Mouse (Mus musculus) ES-E14 (cell line): Measurements from ENCODE around the gene Hspb6. TPM values are rescaled to one million over a fixed set of nuclear protein-coding genes. Genes with fewer than 3 reads are reported as not detected.

Experiments used
- DNase-seq: peaks from one replicate; pipeline ENCODE4 v3.0.0-alpha.2; 2013; ENCODE audit warnings: low read depth, low spot score
- H3K27ac ChIP-seq: 2 replicates; pipeline ENCODE4 v1.5.1; 2012; ENCODE audit warnings: low read depth, mild to moderate bottlenecking, low read length, moderate library complexity, mixed read lengths; ENCODE audit not compliant: poor library complexity, insufficient read depth, severe bottlenecking
- H3K36me3 ChIP-seq: 2 replicates; pipeline ENCODE4 v1.6.1; 2012; ENCODE audit warnings: mild to moderate bottlenecking, low read length, moderate library complexity, mixed read lengths; ENCODE audit not compliant: control insufficient read depth, poor library complexity, insufficient read depth, severe bottlenecking
- H3K4me1 ChIP-seq, 2 experiments: fragments of 150-350 bp in 1 of 2; sonication (generic) in 1 of 2; 2 replicates each; pipeline ENCODE4 v1.6.1; 2012; ENCODE audit warnings: low read length in 2 of 2, mild to moderate bottlenecking in 1 of 2, mixed read lengths in 1 of 2; ENCODE audit not compliant: control insufficient read depth in 2 of 2, insufficient read depth in 2 of 2, poor library complexity in 1 of 2
- H3K4me3 ChIP-seq, 2 experiments: fragments of 150-350 bp in 1 of 2; sonication (generic) in 1 of 2; 2 replicates each; pipeline ENCODE4 v1.5.1; 2012; ENCODE audit warnings: low read length in 2 of 2, low read depth in 1 of 2, mild to moderate bottlenecking in 1 of 2, mixed read lengths in 1 of 2; ENCODE audit not compliant: insufficient read depth in 1 of 2, poor library complexity in 1 of 2, severe bottlenecking in 1 of 2
- H3K9ac ChIP-seq: 2 replicates; pipeline ENCODE4 v1.6.1; 2012; ENCODE audit warnings: low read depth, mild to moderate bottlenecking, low read length, mixed read lengths; ENCODE audit not compliant: poor library complexity, insufficient read depth, severe bottlenecking
- H3K9me3 ChIP-seq: fragments of 150-350 bp; sonication (generic); 2 replicates; pipeline ENCODE4 v1.6.1; 2012; ENCODE audit warnings: low read depth, mild to moderate bottlenecking, low read length; ENCODE audit not compliant: control insufficient read depth, insufficient read depth
- CHD2 ChIP-seq: IDR thresholded peaks from 2 replicates; pipeline ENCODE4 v1.6.1; 2014; ENCODE audit warnings: mild to moderate bottlenecking, low read depth, low read length, inconsistent platforms
- HCFC1 ChIP-seq: IDR thresholded peaks from 2 replicates; pipeline ENCODE4 v1.6.1; 2012; ENCODE audit warnings: low read length, inconsistent platforms, borderline replicate concordance; ENCODE audit not compliant: insufficient read depth
- MAFK ChIP-seq: IDR thresholded peaks from 2 replicates; pipeline ENCODE4 v1.6.1; 2014; ENCODE audit warnings: mild to moderate bottlenecking, low read depth, low read length, inconsistent platforms; ENCODE audit not compliant: insufficient read depth
- ZC3H11A ChIP-seq: IDR thresholded peaks from 2 replicates; pipeline ENCODE4 v1.6.1; 2012; ENCODE audit warnings: low read depth, mild to moderate bottlenecking, inconsistent platforms, low read length, borderline replicate concordance
- ZNF384 ChIP-seq: IDR thresholded peaks from 2 replicates; pipeline ENCODE4 v1.6.1; 2012; ENCODE audit warnings: low read depth, low read length, inconsistent platforms
- in situ Hi-C, 2 experiments: fragments of 600-800 bp; cut with MboI; formaldehyde crosslinking; loops; one replicate each; pipeline ENCODE4 v1.15.1; 2025; ENCODE audit warnings: low sequenced_read_pairs in 2 of 2, inconsistent platforms in 1 of 2; ENCODE audit not compliant: unreplicated experiment in 2 of 2
- total RNA-seq: library from RNA; depleted of rRNA; stranded (reverse); fragments of 300-350 nt; gene quantifications from 2 replicates; pipeline ENCODE4 v1.2.3, GENCODE M21; 2012

Gene Hspb6
- total RNA-seq, 1 experiment: 1.6 TPM

- peaks cover 52% of the 10 kb centered on the region for H3K36me3 ChIP-seq
- in situ Hi-C loops: no loop called here
- no peak for DNase-seq
- H3K4me1 ChIP-seq: peaks cover 4 to 19% of the 10 kb centered on the region in 2 experiments; a peak in 3 of 4 replicates
- H3K4me3 ChIP-seq: peak overlapping the region; percentile 82 to 98; a peak in 1 of 4 replicates
- no peaks in the 10 kb centered on the region for H3K9me3 ChIP-seq
- H3K27ac ChIP-seq: no peak overlapping the region
- TF ChIP-seq MAFK (no peak), HCFC1 (no peak), CHD2 (no peak), ZNF384 (no peak), ZC3H11A (no peak)
- peak overlapping the region; percentile 20 for H3K9ac ChIP-seq
Observed at GRCm38 (mm10) chr7:30586455-30587020, 34.6 kb downstream of the Hspb6 start.

- no peaks in the 10 kb centered on the region for H3K9me3 ChIP-seq
- peak overlapping the region; percentile 82 to 98 for H3K4me3 ChIP-seq
- no peak for TF ChIP-seq HCFC1
- TF ChIP-seq MAFK: no peak
- no peak for TF ChIP-seq CHD2
- no peak for TF ChIP-seq ZNF384
- no peak for TF ChIP-seq ZC3H11A
- peaks cover 4 to 25% of the 10 kb centered on the region in 2 experiments; a peak in 3 of 4 replicates for H3K4me1 ChIP-seq
- peak overlapping the region; percentile 91 for H3K27ac ChIP-seq
- peaks cover 37% of the 10 kb centered on the region for H3K36me3 ChIP-seq
- H3K9ac ChIP-seq: peak overlapping the region; percentile 99
- no peak for DNase-seq
- in situ Hi-C loops: no loop called here
Observed at GRCm38 (mm10) chr7:30587842-30588667, 36.1 kb downstream of the Hspb6 start.

DNA sequence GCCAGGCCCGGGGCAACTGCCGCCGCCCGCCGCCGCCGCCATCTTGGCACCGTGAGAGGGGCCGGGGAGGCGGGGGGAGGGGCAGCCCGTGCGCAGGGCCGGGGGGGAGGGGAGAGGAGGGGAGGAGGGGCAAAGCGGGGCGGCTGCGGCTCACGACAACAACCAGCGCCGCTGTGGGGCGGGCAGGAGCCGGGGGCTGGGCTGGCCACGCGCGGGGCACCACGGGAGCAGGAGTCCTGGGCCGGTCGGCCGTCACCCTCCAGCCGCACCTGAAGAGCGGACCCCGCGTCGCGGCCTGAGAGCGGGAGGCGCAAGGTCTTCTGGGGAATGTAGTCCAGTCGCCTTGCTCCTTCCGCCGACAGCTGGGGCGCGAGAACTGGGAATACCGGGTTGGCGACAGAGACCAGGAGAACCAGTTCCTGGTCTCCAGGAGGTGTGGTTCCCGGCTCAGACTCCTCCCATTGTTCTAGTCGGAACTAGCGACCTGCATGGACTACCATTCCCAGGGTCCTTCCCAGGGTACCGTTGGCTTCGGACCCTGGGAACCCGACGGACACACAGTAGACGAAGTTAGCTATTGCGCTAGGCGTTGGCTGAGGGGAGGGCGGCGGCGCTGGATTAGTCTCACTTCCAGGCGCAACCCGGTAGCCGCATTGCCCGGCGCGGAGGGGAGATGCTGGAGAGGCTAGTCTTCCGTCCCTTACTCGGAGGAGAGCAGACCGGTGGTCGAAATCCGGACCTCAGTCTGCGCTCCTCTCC lies 36.9 kb downstream of the Hspb6 start, which contains the start of gene Kmt2b:
Gene Kmt2b, minus strand, starts transcription at position 51 of the 759 bp plus-strand sequence.
- H3K9me3 ChIP-seq: no peaks in the 10 kb centered on the region
- peak within 1 kb of the TSS; percentile 82 to 98 for H3K4me3 ChIP-seq
- peaks cover 4 to 29% of the 10 kb centered on the region in 2 experiments for H3K4me1 ChIP-seq
- DNase-seq: peak; percentile 96
- peaks cover 30% of the 10 kb centered on the region for H3K36me3 ChIP-seq
- peak within 1 kb of the TSS; percentile 99 for H3K9ac ChIP-seq
- peak; percentile 95 for TF ChIP-seq HCFC1
- TF ChIP-seq MAFK: no peak
- no peak for TF ChIP-seq ZC3H11A
- TF ChIP-seq CHD2: peak; percentile 77
- no peak for TF ChIP-seq ZNF384
- in situ Hi-C loops: no loop called here
- H3K27ac ChIP-seq: peak within 1 kb of the TSS; percentile 91
